Mouse (Mus musculus) stomach, postnatal 0 days (tissue): ENCODE data around the gene Gm49320. TPM values are rescaled to one million over a fixed set of nuclear protein-coding genes. Genes with fewer than 3 reads are reported as not detected.

ENCODE experiments used
- ATAC-seq: fragments of 200-750 bp; cut with Nextera tagmentation; 2 replicates; pipeline ENCODE4 v1.8.0; 2017; ENCODE audit not compliant: low FRiP score, low TSS enrichment
- DNase-seq: peaks from one replicate; pipeline ENCODE4 v3.0.0-alpha.2; 2016; ENCODE audit warnings: low spot score
- H3K27ac ChIP-seq: fragments of 300-500 bp; sonication (generic); replicated peaks from 2 replicates; pipeline ENCODE4 v1.5.1; 2014; ENCODE audit warnings: mild to moderate bottlenecking, control low read depth
- H3K27me3 ChIP-seq: fragments of 300-500 bp; sonication (generic); 2 replicates; pipeline ENCODE4 v1.6.1; 2014; ENCODE audit warnings: low read length; ENCODE audit not compliant: control insufficient read depth, insufficient read depth
- H3K36me3 ChIP-seq: fragments of 300-500 bp; sonication (generic); 2 replicates; pipeline ENCODE4 v1.6.1; 2014; ENCODE audit warnings: low read length, mixed read lengths; ENCODE audit not compliant: control insufficient read depth, insufficient read depth
- H3K4me1 ChIP-seq: fragments of 300-500 bp; sonication (generic); replicated peaks from 2 replicates; pipeline ENCODE4 v1.6.1; 2014; ENCODE audit warnings: antibody characterized with exemption; ENCODE audit not compliant: control insufficient read depth, insufficient read depth
- H3K4me2 ChIP-seq: fragments of 300-500 bp; sonication (generic); replicated peaks from 2 replicates; pipeline ENCODE4 v1.6.1; 2014; ENCODE audit warnings: low read depth, mild to moderate bottlenecking, control low read depth, moderate library complexity
- H3K4me3 ChIP-seq: fragments of 300-500 bp; sonication (generic); 2 replicates; pipeline ENCODE4 v1.5.1; 2014; ENCODE audit warnings: low read depth, low read length, control low read depth
- H3K9ac ChIP-seq: fragments of 300-500 bp; sonication (generic); 2 replicates; pipeline ENCODE4 v1.6.1; 2014; ENCODE audit warnings: mild to moderate bottlenecking, low read length, control low read depth, mixed read lengths
- H3K9me3 ChIP-seq: fragments of 300-500 bp; sonication (generic); 2 replicates; pipeline ENCODE4 v1.6.1; 2016; ENCODE audit warnings: low read length; ENCODE audit not compliant: control insufficient read depth
- CTCF ChIP-seq: IDR thresholded peaks from 2 replicates; pipeline ENCODE4 v1.5.1; 2016; ENCODE audit warnings: antibody characterized with exemption, low read depth, mild to moderate bottlenecking, moderate library complexity
- EP300 ChIP-seq: optimal IDR thresholded peaks from 2 replicates; pipeline ENCODE3; 2016; ENCODE audit warnings: antibody characterized with exemption
- WGBS: fragments of 180-500 bp; shearing (Covaris S2); extraction: QIAGEN DNeasy Blood & Tissue Kit; methylation state at CpG from one replicate; pipeline ENCODE4 v1.1.7; 2014; 5-methylcytosine and 5-hydroxymethylcytosine counted together
- polyA plus RNA-seq: library from polyadenylated mRNA; unstranded; fragments of >200 nt; fragmentation: Nextera tagmentation; extraction: Ambion mirVana; gene quantifications from 2 replicates; pipeline ENCODE4 v1.2.1, GENCODE M21; 2015

The Gm49320 gene
- polyA plus RNA-seq, 1 experiment from 2014 or later = 0.42 TPM

GRCm38 (mm10) chr8:4212809-4213209 lies 25.9 kb upstream of the Gm49320 start:
- WGBS = 0% methylated on average over 23 of the region's 25 CpGs
- Histone ChIP-seq H3K4me3 (peak overlapping the region; percentile 35), H3K9me3 (no peaks in the 10 kb centered on the region), H3K27ac (peak overlapping the region; percentile 8; the same call in 1 of the 2 replicates), H3K4me2 (peak overlapping the region; percentile 78), H3K4me1 (0 out of 2 replicates have a peak, but pooled peaks cover 3% of the 10 kb centered on the region), H3K9ac (peak overlapping the region; percentile 54), H3K27me3 (peaks cover 6% of the 10 kb centered on the region; the same call in 1 of the 2 replicates), H3K36me3 (no peaks in the 10 kb centered on the region)
- TF ChIP-seq CTCF = no peak
- no peak for TF ChIP-seq EP300
- DNase-seq = peak; percentile 39
- peak; percentile 27; the same call in 1 of the 2 replicates for ATAC-seq

GRCm38 (mm10) chr8:4213210-4214005 lies 25.3 kb upstream of the Gm49320 start:
- no peak for TF ChIP-seq CTCF
- no peak for TF ChIP-seq EP300
- Histone ChIP-seq H3K36me3 (no peaks in the 10 kb centered on the region), H3K4me3 (peak overlapping the region; percentile 35), H3K27ac (peak overlapping the region; percentile 18; the same call in 1 of the 2 replicates), H3K9me3 (no peaks in the 10 kb centered on the region), H3K27me3 (peaks cover 6% of the 10 kb centered on the region; the same call in 1 of the 2 replicates), H3K4me1 (0 out of 2 replicates have a peak, but pooled peaks cover 3% of the 10 kb centered on the region), H3K9ac (peak overlapping the region; percentile 54), H3K4me2 (peak overlapping the region; percentile 78)
- DNase-seq (peak; percentile 76), ATAC-seq (peak; percentile 59)
- 6% methylated on average over 18 of the region's 18 CpGs for WGBS

- H3K4me3 ChIP-seq = peak overlapping the region; percentile 35
- no peak overlapping the region for H3K27ac ChIP-seq
- 0 out of 2 replicates have a peak, but pooled peaks cover 3% of the 10 kb centered on the region for H3K4me1 ChIP-seq
- 11% methylated on average over 33 of the region's 33 CpGs for WGBS
- TF ChIP-seq EP300 (no peak), CTCF (no peak)
- H3K36me3 ChIP-seq = no peaks in the 10 kb centered on the region
- DNase-seq (peak; percentile 73), ATAC-seq (peak; percentile 78)
- peaks cover 6% of the 10 kb centered on the region; the same call in 1 of the 2 replicates for H3K27me3 ChIP-seq
- H3K9ac ChIP-seq = no peak overlapping the region; the same call in 1 of the 2 replicates
- no peaks in the 10 kb centered on the region for H3K9me3 ChIP-seq
- peak overlapping the region; percentile 78 for H3K4me2 ChIP-seq
Measured at GRCm38 (mm10) chr8:4214006-4214980, 24.4 kb upstream of the Gm49320 start.

GRCm38 (mm10) chr8:4216296-4216695 lies 22.4 kb upstream of the Gm49320 start:
- DNase-seq = no peak
- no peaks in the 10 kb centered on the region for H3K36me3 ChIP-seq
- TF ChIP-seq CTCF = no peak
- TF ChIP-seq EP300 = no peak
- H3K27me3 ChIP-seq = peaks cover 6% of the 10 kb centered on the region; the same call in 1 of the 2 replicates
- no peaks in the 10 kb centered on the region for H3K9me3 ChIP-seq
- peak overlapping the region; percentile 42 for H3K4me3 ChIP-seq
- peak overlapping the region; percentile 72 for H3K4me2 ChIP-seq
- no peak overlapping the region for H3K27ac ChIP-seq
- no peak overlapping the region for H3K9ac ChIP-seq
- WGBS = 15% methylated on average over 18 of the region's 18 CpGs
- ATAC-seq = no peak
- 0 out of 2 replicates have a peak, but pooled peaks cover 3% of the 10 kb centered on the region for H3K4me1 ChIP-seq

- Histone ChIP-seq H3K27ac (no peak within 1 kb of the TSS), H3K27me3 (peaks cover 6% of the 10 kb centered on the region; the same call in 1 of the 2 replicates), H3K4me1 (0 out of 2 replicates have a peak, but pooled peaks cover 3% of the 10 kb centered on the region), H3K4me3 (peak within 1 kb of the TSS; percentile 42), H3K36me3 (no peaks in the 10 kb centered on the region), H3K9ac (peak within 1 kb of the TSS; percentile 27; the same call in 1 of the 2 replicates), H3K9me3 (no peaks in the 10 kb centered on the region), H3K4me2 (peak within 1 kb of the TSS; percentile 72)
- DNase-seq (peak; percentile 50), ATAC-seq (peak; percentile 16; the same call in 1 of the 2 replicates)
- TF ChIP-seq EP300 = no peak
- no peak for TF ChIP-seq CTCF
- 3% methylated on average over 44 of the region's 44 CpGs for WGBS
Measured at GRCm38 (mm10) chr8:4216791-4217621, 21.7 kb upstream of the Gm49320 start, which contains the start of gene Prr36. Gene Prr36 (minus strand): TSS chr8:4217459.
